Mouse (Mus musculus): Measurements from ENCODE around the gene Ppp1r1b.

GRCm38 (mm10) chr11:98345253-98345652, 3.0 kb upstream of the Ppp1r1b start:
- TF ChIP-seq CTCF (IDR thresholded peaks at IDR 0.05), result peak; percentile 88
- no peak for TF ChIP-seq POLR2A (IDR thresholded peaks at IDR 0.05; ENCODE audit: insufficient read depth, low read depth, low read length)
- 0 out of 2 replicates have a peak, but pooled peaks have one; percentile 15 for TF ChIP-seq EP300 (IDR thresholded peaks at IDR 0.05; ENCODE audit: insufficient read depth, low read depth, low read length)

Data from heart, adult 2 months (tissue).